Mouse (Mus musculus) urinary bladder, postnatal 25 days (tissue): ENCODE measurements around the gene Csl.

ENCODE experiments used
- DNase-seq: peaks from one replicate; pipeline ENCODE4 v3.0.0; 2022; ENCODE audit warnings: low spot score

Gene Csl

DNA sequence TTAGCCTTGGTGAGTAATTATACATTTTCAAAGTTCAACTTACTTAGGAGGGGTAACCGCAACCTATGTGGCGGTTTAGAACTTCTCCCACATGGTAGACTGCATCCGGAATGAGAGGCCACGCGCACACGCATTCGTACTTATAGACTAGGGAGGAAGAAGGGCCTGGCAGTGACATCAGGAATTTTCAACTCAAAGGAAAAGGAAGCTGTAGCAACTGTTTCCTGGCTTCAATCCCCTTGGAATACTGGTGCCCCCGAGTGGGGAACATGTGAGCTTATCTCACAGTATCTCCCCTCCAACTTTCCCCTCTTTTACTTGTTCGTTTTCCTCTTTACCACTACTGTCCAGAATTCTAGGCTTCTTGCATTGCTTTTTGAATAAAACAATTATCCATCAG, at the start of gene Csl:
TSS of gene Csl (minus strand) at position 101 of the 400 bp plus-strand sequence.
- no peak for DNase-seq

DNA sequence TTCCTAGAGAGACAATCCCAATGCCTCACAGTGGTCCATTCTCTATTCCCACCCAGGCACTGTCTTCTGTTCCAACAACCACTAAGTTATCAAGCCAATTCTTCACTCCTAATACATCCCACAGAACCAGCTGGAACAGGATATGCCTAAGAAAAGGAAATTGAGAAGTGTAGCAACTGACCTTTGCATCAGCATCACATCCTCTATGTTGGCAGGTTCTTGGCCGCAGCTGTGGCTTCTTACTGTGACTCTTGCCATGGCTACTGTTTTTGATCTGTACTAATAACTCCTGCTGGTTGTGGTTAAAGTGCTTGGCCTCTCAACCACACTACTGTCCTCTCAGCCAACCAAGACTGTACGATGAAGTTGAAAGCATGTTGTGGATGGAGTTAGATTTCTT, 30.0 kb upstream of the Csl start:
- no peak for DNase-seq

DNA sequence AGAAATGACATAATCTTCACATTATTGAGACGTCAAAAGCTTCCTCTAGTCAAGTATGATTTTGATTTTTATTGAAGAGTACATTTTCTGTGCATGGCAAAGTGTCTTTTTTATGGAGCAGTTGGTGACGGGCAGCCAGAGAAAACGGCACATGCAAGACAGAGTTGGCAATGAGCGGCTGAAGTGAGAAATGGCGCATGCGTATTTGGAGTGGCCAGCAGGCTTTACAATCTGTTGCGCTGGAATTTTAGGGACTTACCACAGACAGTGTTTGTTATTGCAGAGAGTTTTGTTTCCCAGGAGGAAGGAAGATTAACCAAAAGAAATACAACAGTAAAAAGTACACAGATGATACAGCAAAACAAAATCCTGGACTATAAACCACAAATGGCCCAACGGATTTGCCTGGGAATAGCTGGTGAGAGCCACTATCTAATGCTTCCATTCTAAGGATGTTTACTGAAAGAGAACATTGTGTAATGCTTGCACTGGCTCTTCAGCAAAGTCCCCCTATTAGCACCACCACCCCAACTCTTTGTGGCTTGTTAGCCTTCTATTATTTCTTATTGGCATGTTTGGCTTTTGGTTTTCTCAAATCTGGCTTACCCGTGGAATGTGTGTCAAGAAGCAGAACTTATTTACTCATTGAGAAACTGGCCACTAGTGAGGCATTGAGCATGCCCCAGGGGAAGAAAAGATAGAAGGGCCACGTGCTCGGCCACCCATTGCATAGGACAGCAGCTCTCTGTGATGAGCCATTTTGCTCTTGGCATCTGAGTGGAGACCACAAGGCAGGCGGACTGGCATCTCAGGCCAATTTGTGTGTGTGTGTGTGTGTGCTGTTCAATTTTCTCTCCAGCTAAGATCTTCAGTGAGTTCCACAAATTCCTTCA, 15.0 kb upstream of the Csl start:
- DNase-seq = no peak

DNA sequence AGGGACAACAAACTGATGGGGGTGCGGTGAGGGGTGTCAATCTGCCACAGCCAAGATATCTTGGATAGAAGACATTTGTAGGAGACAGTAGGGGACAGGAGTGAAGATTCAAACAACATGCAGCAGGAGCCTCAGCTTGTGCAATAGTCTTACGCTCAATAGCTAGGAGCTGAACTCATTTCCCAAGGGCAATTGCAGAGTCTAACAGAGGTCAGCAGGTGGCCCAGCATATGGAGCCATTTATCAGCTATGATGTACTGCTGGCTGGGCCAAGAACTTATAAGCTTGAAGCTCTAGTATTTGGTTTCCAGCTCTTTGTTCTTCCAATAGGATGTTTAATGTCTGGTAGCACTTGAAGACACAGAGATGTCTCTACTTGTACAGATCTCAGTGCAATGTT, 9.3 kb downstream of the Csl start:
- DNase-seq = no peak

DNA sequence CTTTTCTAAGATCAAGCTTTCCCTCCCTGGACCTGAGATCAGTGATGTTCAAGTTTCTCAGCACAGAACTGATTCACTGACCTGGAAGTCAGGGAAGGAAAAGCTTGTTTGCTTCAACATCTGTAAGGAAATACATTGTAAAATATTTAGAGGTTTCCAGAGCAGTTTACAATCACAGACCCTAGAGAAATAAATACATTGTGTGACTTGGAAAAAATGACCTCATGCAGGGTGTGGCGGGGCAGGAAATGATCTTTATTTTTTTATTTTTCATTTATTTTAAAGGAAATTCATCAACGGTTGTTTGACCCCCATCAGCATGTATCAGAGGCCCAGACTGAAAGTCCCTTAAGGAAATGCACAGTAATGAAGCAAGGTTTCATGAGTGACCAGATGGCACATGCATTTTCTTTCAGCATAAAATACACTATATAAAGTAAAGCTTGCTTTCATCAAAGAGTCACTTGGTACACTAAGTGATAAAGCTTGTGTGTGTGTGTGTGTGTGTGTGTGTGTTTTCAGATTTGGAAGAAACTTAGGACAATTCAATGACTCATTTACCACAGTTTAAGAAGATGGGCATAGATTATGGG, 10.7 kb downstream of the Csl start:
- no peak for DNase-seq

DNA sequence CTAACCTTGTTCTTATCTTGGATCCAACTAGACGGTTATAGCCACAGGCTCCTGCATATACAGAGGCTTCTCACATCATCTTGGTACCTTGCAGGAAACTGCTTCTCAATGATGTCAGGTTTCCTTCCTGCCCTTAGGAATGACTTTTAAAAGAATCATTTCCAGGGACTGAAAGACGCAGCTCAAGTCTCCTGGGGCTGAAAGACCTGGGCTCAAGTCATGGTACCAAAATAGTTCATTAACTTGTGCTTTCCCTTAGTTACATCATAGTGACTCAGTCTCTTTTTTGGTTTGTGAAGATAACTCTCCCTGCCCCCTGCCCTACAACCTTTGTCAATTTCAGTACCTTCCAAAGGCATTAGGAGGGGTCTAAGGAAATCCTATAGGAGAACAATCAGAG, 11.4 kb downstream of the Csl start:
- DNase-seq = no peak

DNA sequence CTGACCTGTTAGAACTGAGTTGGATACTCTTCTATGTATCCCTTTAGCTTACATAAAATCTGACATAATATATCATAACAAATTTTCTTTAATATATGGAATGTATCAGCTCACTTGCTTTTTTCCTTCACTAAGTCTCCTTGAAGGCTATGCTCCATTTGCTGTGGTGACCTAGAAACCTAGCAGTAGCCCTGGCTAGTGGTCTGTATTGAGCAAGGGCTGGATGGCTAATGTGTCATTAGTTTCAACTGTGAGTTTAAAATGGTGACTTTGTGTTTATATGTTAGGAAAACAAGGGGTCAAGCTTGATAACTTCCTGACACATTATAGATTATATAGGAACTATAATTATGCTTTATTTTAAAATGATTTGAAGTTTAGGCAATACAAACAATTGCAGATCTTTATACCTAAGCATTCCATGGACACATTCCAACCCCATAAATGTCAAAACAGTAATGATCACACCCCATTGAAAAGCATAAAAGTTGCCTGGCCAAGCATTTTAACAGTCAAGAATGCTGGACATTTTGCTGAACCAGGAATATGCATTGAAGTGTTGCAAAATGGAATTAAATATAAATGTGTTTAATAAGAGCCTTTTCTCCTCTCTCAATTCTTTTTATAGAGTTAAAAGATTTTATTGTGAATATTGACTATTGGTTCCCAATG, 17.7 kb downstream of the Csl start:
- DNase-seq = no peak

DNA sequence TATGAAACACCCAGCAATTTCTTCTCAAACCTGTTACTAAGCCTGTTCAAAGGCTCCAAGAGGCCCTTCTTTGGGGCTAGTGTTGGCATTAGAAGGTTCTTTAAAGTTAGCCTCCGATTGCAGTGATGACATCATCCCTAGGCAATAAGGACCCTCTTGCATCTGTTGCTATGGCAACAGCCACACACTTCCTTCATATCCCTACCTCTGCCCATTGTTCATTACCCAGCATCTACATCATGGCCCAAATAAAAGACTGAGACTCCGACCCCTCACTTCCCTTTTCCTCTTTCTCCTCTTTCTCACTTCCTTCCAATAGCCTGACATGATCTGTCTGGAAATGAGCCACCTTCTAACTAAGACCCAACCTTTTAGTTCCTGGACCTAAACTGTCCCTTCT, 46.3 kb downstream of the Csl start:
- no peak for DNase-seq

DNA sequence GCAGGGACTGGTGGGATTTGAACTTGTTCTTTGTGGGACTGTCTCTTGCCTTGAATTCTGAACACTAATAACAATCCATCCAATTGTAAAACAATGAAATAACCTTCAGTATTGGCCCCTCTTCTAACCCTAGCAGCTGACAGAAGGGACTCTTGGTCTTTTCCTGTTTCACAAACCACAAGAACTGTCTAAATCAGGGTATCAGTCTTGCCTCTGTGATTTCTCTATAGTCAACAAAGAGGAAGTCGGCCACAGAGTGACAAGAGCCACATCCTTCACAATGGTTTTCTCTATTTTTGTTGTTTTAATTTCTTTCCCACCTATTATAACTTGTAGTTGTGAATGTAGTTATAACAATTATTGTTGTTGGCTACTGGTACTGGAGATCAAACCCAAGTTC, 47.9 kb downstream of the Csl start:
- DNase-seq = no peak
